Mouse (Mus musculus) adrenal gland, postnatal 25 days (tissue): ENCODE measurements around the gene Zfyve28. TPM values are rescaled to one million over a fixed set of nuclear protein-coding genes. Genes with fewer than 3 reads are reported as not detected.

ENCODE experiments used
- DNase-seq: peaks from one replicate; pipeline ENCODE4 v3.0.0; 2021; ENCODE audit warnings: mixed read lengths
- total RNA-seq: library from RNA; stranded (reverse); gene quantifications from 2 replicates; pipeline ENCODE4 v1.2.3, GENCODE M21; 2021

Gene Zfyve28
- total RNA-seq, 1 experiment from 2014 or later, result 0.70 TPM

GRCm38 (mm10) chr5:34286516-34286915 is 1.7 kb downstream of the Zfyve28 start:
- DNase-seq, result no peak

- DNase-seq, result no peak
Observed at GRCm38 (mm10) chr5:34285285-34285684, 3.0 kb downstream of the Zfyve28 start.

- no peak for DNase-seq
Observed at GRCm38 (mm10) chr5:34284156-34284750, 4.0 kb downstream of the Zfyve28 start.

- DNase-seq, result no peak
Observed at GRCm38 (mm10) chr5:34283355-34283754, 4.9 kb downstream of the Zfyve28 start.

GRCm38 (mm10) chr5:34280976-34281375 is 7.3 kb downstream of the Zfyve28 start:
- no peak for DNase-seq

- no peak for DNase-seq
Observed at GRCm38 (mm10) chr5:34279214-34279613, 9.0 kb downstream of the Zfyve28 start.

- DNase-seq, result no peak
Observed at GRCm38 (mm10) chr5:34278058-34278457, 10.2 kb downstream of the Zfyve28 start.

GRCm38 (mm10) chr5:34276746-34277145 is 11.5 kb downstream of the Zfyve28 start:
- no peak for DNase-seq

GRCm38 (mm10) chr5:34276191-34276590 is 12.1 kb downstream of the Zfyve28 start:
- no peak for DNase-seq

GRCm38 (mm10) chr5:34274676-34275293 is 13.5 kb downstream of the Zfyve28 start:
- no peak for DNase-seq

GRCm38 (mm10) chr5:34274268-34274667 is 14.0 kb downstream of the Zfyve28 start:
- no peak for DNase-seq

GRCm38 (mm10) chr5:34273251-34273681 is 15.0 kb downstream of the Zfyve28 start:
- no peak for DNase-seq

- peak; percentile 49 for DNase-seq
Observed at GRCm38 (mm10) chr5:34271743-34272142, 16.5 kb downstream of the Zfyve28 start.

GRCm38 (mm10) chr5:34269921-34270465 is 18.3 kb downstream of the Zfyve28 start:
- no peak for DNase-seq

- no peak for DNase-seq
Observed at GRCm38 (mm10) chr5:34269197-34269920, 18.9 kb downstream of the Zfyve28 start.

GRCm38 (mm10) chr5:34266065-34266464 is 22.2 kb downstream of the Zfyve28 start:
- no peak for DNase-seq

- DNase-seq, result no peak
Observed at GRCm38 (mm10) chr5:34259172-34259816, 29.0 kb downstream of the Zfyve28 start.

- DNase-seq, result no peak
Observed at GRCm38 (mm10) chr5:34255189-34255588, 33.1 kb downstream of the Zfyve28 start.

- DNase-seq, result no peak
Observed at GRCm38 (mm10) chr5:34254309-34254708, 33.9 kb downstream of the Zfyve28 start.

GRCm38 (mm10) chr5:34252967-34253519 is 35.2 kb downstream of the Zfyve28 start:
- DNase-seq, result peak; percentile 34

GRCm38 (mm10) chr5:34252307-34252966 is 35.8 kb downstream of the Zfyve28 start:
- no peak for DNase-seq

- DNase-seq, result peak; percentile 32
Observed at GRCm38 (mm10) chr5:34251794-34252193, 36.5 kb downstream of the Zfyve28 start.
